Mouse (Mus musculus) erythroblast, adult 5-6 weeks (primary cell): ENCODE results near the gene Mast1. TPM values are rescaled to one million over a fixed set of nuclear protein-coding genes. Genes with fewer than 3 reads are reported as not detected.

Experiments used
- ATAC-seq: replicated peaks from 2 replicates; pipeline ENCODE4 v1.8.0; 2016; ENCODE audit warnings: moderate number of reproducible peaks, mild to moderate bottlenecking, moderate TSS enrichment, inconsistent platforms; ENCODE audit not compliant: poor library complexity, low FRiP score, severe bottlenecking
- total RNA-seq, 2 experiments: library from RNA; stranded (forward) in 1 of 2; stranded (reverse) in 1 of 2; fragments of 150-400 nt in 1 of 2; fragments of 200-764, 138-1000 nt in 1 of 2; gene quantifications; 2 replicates each; pipeline versions ENCODE4 v1.2.3 to v1.2.4; 2015 to 2017; ENCODE audit warnings: low replicate concordance in 2 of 2

Gene Mast1
- total RNA-seq, 2 experiments from 2014 or later: not detected

DNA sequence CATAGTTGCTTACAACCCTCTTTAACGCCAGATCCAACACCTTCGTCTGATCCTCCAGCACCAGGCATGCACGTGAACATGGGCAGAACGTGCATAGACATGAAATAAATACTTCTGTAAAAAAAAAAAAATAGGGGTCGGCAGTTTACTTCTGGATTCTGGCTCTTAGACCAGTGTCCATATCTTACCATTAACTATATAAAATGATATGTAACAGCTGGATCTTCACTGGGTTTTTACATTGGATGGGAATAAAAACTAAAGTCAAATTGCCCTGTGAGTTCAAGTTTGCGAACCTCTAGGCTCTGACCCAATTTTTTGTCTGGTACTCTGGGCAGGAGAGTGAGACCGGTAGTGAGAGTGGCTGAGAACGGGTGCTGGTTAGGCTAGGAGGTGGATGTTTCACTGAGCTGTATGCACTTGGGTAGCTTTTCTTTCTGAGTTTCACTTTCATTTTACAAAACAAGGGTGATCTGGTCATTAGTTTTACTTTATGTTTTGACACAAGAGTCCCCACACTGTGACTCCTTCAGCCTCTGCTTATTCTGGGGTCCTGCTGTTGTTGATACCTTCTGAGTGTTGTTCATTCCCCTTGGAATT is 37.5 kb upstream of the Mast1 start:
- ATAC-seq: no peak

DNA sequence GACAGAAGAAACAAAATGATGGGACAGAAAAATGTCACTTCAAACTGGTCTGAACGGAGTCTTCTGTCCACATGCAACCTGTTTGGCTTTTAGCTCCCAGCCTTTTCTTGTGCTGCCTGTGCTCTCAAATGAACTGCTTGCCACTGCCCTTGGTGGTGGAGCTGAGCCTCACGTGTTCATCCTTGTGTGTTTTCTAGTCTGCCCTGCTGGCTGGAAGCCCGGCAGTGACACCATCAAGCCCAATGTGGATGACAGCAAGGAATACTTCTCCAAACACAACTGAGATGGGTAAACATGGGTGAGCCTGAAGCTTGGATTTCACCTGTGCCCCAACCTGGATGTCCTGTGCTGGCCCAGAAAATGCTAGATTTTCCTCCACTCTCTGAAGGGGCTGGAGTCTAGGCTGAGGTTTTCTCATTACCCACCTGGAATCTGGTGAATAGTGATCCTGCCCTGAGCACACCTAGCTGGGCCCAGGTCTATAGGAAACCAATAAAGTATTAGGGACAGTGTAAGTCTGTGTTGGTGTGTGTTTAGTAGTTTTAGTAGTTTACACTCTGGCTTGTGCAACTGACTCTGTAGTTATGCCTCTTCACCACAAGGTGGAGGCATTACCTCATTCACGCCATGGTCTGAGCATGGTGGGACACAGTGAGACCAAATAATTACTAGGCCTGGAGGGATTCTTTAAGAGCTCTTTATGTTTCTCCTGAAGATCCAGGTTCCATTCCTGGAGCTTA is 36.8 kb upstream of the Mast1 start:
- ATAC-seq: 0 out of 2 replicates have a peak, but pooled peaks have one; percentile 18

GRCm38 (mm10) chr8:84973079-84973478 is 35.9 kb upstream of the Mast1 start:
- ATAC-seq: no peak

GRCm38 (mm10) chr8:84970913-84971312 is 33.8 kb upstream of the Mast1 start:
- ATAC-seq: peak; percentile 60

DNA sequence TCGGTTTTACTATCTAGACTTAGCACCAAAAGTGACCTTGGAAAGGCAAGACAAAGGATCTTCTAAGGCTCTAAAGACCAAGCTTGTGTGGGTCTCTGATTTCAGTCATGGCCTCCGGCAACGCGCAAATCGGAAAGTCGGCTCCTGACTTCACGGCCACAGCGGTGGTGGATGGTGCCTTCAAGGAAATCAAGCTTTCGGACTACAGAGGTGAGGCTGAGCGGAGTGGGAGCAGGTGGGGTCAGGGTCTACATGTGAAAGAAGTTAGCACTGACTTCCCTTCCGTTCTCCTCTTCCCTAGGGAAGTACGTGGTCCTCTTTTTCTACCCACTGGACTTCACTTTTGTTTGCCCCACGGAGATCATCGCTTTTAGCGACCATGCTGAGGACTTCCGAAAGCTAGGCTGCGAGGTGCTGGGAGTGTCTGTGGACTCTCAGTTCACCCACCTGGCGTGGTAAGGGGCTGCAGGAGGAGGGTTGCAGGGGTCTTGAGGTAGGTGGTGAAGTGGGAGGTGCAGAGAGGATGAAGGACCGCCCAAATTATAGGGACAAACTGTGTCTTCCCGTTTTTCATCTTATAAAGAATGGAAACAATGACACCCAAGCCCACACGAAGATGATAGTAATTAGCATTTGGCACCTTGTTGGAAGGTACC is 33.1 kb upstream of the Mast1 start:
- ATAC-seq: no peak

GRCm38 (mm10) chr8:84969241-84970134 is 32.3 kb upstream of the Mast1 start, which contains the start of the genes Gm49661, Prdx2 and Rnaseh2a:
Gene Gm49661, minus strand, starts transcription at chr8:84969433.
Gene Prdx2, plus strand, starts transcription at chr8:84969587.
Gene Rnaseh2a, minus strand, starts transcription at chr8:84969767.
- peak; percentile 51 for ATAC-seq

GRCm38 (mm10) chr8:84968650-84969049 is 31.5 kb upstream of the Mast1 start:
- no peak for ATAC-seq

- no peak for ATAC-seq
These were observed 30.6 kb upstream of the Mast1 start for GRCm38 (mm10) chr8:84967532-84968304.

- ATAC-seq: no peak
These were observed 29.4 kb upstream of the Mast1 start for GRCm38 (mm10) chr8:84966603-84967002.

DNA sequence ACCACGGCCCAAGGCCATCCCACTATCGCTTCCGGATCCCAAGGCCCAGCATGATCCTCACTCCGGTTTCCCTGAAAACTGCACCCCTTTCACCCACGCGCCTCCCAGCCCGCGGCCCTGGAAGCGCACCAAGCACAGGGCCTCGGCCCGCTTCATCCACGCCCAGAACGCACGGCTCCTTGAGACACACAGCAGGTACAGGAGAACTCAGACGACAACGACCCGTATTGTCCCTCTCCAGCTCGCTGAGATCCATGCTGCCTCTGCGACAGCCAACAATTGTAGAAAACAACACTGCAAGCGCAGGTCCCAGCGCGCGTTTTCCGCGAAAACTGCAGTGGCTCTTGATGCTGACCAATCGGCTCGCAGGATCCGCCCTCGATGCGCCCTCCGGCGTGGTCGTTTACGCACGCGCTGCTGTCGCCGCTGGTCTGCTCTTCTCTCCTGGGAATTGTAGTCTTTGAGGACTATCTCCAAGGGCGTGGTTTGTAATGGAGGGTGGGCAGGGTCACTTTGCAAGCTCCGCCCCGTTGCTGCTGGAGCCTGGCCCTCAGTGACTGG is 28.7 kb upstream of the Mast1 start:
- ATAC-seq: peak; percentile 76

GRCm38 (mm10) chr8:84963952-84964351 is 26.8 kb upstream of the Mast1 start:
- no peak for ATAC-seq

DNA sequence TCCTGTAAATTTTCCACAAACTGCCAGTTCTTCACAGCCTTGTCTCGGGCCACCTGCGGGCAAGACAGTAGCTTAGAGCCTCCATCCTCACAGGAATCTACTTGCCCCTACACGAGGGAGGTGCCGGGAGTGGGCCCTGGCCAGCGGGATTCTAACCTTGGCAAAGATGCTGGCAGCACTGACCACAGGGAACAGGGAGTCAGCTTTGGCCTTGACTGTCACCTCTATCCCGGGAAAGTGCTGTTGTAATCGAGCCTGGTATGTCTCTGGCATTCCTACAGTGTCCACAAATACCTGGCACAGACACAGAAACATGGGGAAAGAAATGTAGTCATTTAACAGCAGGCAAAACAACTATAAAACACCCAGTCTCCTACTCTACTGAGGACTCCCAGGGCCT is 22.7 kb upstream of the Mast1 start:
- no peak for ATAC-seq

DNA sequence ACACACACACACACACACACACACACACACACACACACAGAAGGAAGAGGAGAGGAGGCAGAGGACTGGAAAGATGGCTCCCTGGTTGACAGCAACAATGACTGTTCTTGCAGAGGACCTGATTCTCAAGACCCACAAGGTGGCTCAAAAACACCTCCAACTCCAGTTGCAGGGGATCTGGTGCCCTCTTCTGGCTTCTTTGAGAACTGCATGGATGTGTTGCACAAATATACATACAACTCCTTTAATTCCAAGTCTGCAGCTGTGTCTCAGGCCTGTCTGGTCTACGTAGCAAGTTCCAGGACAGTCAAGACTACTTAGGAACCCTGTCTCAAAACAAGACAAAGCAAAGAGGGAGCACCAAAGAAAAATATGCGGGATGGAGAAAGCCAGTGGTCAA is 19.6 kb upstream of the Mast1 start:
- ATAC-seq: peak; percentile 70

GRCm38 (mm10) chr8:84952612-84953255 is 15.6 kb upstream of the Mast1 start:
- peak; percentile 86 for ATAC-seq

GRCm38 (mm10) chr8:84949753-84950152 is 12.6 kb upstream of the Mast1 start:
- ATAC-seq: no peak

GRCm38 (mm10) chr8:84947241-84947545 is 10.0 kb upstream of the Mast1 start:
- ATAC-seq: no peak

DNA sequence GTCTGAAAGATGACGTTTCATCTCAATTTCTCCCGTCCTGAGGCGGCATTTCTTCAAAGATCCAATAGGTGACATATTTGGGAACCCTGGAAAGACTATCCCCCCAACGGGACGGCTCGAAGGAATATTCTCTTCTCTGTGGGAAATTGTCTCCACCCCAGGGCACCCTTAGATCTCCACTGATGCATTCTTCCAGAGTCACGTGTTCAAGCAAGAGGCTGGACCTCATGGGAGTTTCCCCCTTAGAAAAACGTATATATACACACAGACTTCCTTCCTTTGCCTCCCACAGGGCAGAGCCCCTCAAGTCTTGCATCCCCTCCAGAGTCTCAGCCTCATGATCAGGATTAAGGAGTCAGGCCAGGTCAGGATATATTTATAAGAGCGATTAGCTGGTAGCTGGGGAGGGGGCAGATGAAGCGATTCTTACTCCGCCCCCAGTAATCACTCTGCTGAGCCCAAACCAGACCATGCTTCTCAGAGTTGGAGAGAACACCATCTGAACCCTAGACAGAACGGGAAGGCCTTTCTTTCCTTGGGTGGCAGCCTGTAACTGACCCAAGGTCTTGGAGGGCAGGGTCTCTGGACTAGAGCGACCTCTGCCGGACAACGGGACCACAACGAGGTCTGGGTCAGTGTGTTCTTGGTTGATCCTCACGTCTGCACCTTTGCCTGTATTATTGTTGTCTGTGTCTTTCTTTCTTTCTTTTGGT is 9.5 kb upstream of the Mast1 start, which contains the start of gene Rtbdn:
TSS of gene Rtbdn (plus strand) at position 464 of the 713 bp plus-strand sequence.
- 0 out of 2 replicates have a peak, but pooled peaks have one; percentile 18 for ATAC-seq
